Mouse (Mus musculus) cerebellum, postnatal 14 days (tissue): ENCODE data around the gene Fndc3b.

Experiments used
- DNase-seq, 2 experiments: peaks; one replicate each; pipeline ENCODE4 v3.0.0; 2021; ENCODE audit warnings: mixed read lengths in 2 of 2

Gene Fndc3b

DNA sequence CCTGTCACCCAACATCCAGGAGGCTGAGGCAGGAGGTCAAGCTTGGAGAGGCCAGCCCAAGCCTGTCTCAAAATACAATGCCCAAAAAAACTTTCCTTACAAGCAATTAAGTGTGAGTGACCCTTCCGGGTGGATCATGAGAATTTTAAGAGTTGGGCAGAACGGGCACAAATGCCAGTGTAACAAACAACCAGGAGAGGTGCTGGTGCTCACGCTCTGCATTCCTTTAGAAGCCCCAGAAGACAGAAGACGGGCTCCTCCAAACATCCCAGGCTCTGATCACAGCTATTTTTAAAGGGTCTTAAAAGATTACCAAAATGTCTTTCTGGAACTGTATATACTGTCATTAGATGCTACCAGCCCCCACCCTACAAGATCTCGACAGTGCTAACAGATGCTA is 2.5 kb downstream of the Fndc3b start:
- no peak for DNase-seq

DNA sequence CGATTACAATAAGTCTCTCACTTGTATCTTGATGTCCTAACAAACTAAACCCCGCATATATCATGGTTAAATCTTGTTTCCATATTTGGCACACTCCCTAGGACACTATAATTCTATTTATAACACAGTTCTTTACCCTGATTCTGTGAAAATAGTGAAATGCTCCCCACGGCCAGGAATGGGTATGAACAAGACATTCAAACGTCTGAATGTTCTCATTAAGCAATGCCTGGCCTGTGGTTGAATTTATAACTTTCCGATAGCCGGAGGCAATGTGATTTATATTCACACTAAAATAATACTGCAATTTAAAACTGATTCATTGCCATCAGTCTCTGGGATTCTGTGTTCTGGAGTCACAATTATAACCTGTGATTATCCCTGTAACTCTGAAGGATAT is 5.3 kb downstream of the Fndc3b start:
- no peak for DNase-seq

DNA sequence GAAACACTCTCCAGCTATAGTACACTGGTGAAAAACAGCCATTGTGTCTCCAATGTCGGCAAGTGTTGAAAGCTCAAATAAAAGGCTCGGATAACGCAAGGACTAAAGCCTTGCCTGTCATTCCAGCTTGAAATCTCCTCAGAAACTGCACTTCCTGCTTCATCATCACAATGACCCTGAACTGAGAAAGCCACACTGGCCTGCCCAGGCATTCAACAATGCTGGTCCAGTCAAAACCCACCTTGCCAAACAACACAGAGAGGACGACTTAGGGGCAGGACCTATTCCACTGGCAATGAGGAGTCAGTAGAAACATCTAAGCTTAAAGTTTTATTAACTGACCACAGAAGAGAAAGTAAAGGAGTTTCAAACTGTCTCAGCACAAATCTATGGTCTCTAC is 6.1 kb downstream of the Fndc3b start:
- DNase-seq = no peak

DNA sequence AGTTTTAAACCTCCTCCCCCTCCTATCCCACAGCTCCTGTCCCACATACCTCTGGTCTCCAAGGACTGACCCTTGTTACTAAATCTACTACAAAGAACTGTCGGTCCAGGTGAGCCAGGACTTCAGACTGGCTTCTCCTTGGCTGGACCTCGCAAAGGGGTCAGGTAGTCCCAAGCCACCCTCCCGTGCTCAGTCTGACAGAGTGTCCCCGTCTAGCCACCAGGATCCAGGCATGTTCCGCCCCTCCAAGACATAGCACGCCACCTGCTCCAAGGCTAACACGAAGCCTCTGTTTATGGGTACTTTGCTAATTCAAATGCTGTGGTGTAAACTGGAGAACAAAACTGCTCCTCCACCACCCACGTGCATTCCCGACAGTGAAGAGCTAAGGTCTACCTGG is 6.5 kb downstream of the Fndc3b start:
- DNase-seq = no peak

DNA sequence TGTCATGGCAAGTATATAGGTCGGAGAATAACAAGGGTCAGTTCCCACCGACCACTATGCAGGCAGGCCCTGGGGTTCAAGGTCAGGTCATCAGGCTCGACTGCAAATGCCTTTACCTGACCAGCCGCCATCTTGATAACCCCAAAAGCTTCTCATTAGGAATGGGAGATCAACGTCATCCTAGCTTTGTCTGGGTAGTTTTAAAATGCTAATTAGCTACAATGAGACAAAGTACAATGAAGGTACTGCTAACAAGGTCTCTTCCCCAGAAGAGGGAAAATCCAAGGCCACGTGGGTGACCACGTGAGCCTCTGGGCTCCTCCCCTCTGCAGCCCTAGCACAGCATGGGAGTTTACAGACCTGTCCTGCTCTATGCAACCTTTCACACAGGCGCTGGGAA is 7.6 kb downstream of the Fndc3b start:
- DNase-seq = no peak

DNA sequence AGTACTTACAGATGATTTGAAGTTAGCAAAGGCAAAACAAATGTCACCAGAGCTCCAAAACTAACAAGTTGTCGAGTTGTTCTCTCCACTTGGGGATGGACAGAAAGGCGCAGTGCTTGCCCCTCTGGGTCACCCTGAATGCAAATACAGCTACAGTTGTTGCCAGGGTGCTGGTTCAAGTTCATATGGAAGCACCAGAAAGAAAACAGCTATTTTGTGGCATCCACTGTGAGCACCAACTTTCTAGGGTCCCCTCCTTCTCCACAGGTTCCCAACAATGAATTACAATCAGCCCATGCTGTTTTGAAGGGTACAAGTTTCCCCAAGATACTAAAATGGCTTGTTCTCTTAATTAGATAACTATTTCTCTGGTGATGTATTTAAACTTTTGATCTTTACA is 8.0 kb downstream of the Fndc3b start:
- no peak for DNase-seq

DNA sequence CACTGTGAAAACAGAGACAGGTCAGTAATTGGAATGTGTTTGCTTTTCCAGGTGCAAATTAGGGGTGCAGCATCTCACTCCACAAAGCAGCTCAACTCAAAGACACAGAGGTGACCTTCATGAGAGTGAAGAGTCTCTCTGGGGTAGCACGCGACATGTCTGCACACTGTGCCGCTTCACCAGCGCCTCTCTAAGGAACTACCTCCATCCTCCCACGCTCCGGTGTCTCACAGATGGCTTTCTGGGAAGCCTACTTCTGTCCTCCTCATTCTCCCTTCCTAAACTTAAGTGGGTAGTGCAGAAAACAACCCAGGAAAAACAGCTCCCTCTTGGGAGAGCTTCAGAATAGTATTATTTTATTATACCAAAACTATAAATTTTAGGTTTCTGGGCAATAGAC is 12.4 kb downstream of the Fndc3b start:
- DNase-seq = no peak

DNA sequence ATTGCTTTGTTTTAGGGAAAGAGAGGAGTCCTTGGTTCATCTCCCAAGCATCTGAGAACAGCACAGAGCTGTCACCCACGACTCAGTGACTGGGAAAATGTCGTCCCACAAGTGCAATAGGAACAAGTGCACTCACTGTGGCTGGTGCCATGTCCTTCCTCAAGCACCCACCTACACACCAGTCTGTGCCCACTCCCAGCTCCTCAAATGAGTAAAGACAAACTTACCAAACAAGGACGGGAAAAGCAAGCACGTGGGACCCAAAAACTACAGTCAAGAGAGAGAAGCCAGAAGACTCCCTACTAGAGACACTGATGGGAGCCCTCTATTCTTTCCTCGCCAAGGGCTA is 14.7 kb downstream of the Fndc3b start:
- DNase-seq = no peak

DNA sequence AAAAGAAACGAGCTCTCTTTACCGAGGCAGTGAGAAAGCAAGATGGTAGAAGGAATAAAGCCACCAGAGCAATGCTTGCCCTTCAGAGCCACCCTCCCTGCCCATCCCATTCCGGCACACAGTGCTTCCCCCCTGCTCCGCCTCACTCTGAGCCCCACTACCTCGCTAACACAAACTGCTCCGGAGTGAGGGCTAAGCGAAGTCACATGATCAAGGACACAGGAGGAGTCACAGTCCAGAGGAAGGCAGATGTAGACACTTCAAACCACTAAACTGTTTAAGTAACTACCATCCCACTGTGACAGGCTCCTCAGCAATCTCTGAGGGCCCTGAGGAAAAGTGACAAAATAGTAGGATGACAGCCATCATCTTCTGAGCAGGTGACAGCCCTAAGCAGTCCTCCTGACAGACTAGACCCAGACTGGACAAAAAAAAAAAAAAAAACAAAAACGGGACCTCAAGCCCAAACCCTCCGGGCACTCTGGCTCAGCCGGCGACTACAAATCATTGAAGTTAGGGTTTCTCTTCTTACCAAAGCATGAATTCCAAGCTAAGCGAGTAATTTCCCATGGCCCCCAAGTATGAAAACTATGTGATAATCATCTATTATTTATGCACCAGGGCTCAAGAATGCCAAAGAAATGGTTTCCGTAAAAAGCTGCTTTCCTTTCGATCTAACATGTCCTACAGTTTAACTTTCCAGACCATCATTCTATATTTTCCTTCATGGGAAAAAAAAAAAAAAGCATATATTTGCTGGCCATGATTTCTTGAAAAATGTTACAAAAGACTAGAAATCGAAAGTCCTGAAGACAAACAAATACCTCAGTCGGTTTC is 15.3 kb downstream of the Fndc3b start:
- DNase-seq = no peak

DNA sequence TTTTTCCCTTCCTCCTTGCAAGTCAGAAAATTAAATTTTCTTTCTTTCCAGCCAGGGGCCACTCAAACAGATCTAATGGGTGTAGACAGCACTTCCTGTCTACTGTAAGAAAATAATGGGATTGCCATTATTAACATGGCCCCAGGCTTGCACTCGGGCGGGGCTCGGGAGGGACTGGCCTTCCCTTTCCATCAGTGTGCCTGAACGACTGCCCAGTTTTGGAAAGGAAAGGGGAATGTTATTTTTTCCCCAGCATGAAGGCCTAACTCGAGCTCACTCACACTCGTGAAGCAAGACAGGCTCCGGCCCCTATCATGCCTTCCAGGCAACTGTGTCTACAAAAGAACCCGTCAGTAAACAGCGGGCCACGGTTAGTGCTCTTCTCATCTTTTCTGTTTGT is 16.5 kb downstream of the Fndc3b start:
- no peak for DNase-seq

DNA sequence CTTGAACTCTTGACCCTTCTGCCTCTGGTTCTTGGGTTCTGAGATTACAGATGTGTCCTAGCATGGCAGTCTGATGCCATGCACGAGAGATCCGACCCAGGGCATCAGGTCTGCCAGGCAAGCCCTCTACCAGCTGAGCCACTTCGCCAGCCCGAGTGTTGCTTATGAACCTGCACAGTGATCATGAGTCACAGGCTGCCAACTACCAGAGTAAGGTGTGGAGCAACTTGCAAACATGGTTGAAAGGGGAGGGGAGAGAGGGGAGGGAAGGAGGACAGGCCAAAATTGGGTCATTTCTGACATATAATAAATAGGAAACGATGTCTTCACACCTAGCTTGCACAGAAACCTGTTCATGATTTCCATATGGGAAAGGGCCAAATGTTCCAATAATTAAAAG is 17.0 kb downstream of the Fndc3b start:
- DNase-seq = no peak

DNA sequence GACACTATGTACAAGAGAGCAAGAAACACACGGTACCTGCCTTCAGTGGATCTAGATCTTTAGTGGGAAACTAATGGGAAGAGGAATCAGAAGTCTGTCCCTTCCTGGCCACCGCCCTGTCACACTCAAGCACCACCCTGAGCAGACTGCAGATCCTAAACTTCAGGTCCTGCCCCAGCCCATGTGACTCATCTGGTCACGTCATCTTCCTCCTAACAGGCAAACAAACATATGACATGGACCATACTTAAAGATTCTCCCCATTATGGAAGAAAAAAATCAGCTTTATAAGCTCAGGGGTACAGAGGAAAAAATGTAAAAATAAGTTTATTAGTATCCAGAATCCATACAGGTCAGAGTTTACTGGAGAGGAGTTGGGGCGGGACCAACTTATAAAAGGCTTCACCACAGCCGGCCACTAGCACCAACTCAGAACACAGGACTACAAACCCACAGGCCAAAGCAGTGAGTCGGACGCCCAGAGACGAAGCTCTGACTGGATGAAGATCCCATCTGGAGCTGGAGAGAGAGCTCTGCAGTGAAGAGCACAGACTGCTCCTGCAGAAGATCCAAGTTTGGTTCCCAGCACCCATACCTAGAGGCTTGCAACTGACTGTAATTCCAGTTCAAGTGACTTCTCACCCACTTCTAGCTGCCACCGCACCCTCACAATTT is 19.5 kb downstream of the Fndc3b start:
- peak in 1 of 2 experiments; percentile 29 for DNase-seq

DNA sequence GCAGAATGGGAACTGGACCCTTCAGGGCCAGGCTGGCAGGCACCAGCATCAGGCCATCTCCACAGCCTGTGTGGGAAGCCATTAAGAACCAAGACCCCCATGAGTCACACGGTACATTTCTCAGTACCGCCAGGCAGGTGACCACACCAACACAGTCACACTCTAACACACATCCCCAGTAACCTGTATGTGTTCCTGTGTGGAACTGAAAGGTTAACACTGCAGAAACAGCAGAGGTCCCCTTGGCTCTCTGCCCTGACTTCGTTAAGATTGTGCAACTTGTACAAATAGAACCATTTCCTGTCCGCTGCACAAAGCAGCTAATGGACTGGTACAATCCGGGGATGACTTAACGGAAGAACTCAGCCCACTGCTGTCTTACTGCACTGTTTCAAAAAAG is 21.1 kb downstream of the Fndc3b start:
- peak; percentile 67 to 72 for DNase-seq

DNA sequence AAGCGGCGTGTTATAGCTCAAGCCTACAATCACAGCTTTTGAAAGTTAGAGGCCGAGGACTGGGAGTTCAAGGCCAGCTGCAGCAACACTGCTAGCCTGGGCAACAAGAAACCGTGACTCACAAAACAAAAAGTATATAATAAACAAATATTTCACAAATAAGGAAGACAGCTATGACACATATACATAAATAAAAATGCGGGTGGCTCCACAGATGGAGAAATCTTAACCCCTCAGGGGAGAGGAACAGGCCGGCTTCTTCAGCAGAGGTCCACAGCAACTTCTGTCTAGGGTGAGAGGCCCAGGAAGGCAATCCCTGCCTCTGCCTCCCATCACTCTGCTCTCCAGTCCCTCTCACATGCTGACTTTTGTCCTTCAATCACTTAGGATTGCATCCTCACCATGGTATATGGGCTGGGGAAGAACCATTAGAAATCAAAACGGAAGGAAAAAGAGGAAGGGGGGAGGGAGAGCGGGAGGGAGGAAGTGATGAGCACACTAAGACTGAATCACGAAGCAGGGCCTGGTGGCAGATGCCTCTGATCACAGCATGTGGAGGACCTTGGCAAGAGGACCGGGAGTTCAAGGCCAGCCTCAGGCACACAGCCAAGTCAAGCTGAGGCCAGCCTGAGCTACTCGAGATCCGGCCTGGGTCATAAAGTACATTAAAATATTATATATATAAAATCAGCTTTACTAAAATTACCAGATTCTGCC is 21.8 kb downstream of the Fndc3b start:
- DNase-seq = peak; percentile 97

DNA sequence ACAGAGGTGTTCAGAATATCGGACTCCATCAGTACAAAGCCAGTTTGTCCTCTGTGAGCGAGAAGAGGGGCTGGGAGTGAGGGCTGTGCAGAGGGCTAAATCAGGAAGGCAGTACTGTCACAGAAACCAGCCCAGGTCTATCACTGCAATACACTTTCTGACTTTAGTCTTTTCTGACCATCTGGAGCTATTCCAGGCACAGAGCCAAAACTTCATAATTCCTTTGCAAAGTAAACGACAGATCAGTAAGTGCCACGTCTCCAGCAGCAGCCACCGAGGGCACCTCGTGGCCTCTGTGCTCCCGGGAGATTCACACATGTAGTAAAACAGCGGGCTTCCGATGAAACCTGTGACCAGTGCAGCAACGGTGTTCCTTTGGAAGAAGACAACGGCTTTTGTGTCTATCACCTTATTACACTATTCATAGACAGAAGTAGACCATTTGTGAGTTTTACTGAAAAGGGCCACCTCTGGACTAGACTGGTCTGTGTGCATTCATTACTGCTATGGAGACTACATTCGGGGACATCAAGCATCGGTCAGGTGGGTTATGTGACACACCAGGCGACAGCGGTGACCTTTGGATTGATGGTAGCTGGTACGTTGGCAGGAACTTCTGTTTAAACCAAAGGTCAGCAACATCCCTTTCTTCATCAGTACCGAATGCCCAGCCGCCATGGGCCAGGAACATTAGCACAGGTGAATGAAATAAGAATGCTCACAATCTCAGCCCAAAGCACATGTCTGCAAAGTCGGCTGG is 24.2 kb downstream of the Fndc3b start:
- peak in 1 of 2 experiments; percentile 38 for DNase-seq

DNA sequence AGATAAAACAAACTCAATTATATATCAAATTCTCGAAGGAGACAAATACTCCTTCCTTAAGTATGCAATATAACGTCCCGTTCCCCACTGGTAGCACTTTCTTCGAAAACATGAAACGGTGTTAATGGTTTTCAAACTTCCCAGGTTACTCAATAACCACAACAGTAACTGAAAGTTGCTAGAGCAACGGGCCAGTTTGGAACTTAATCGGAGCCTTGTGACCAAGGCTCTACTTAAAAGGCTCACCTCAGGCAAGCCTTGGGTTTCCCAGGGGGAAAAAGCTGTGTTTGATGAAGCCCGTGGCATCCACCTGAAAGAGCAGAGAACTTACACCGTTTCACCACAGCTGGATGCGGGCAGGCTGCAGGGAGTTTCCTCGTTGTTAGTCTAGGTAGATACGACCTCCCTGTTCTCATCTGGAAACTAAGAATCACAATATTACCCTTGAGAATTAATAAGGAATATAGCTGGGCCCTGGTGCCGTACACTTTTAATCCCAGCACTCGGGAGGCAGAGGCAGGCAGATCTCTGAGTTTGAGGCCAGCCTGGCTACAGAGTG is 25.4 kb downstream of the Fndc3b start:
- no peak for DNase-seq

DNA sequence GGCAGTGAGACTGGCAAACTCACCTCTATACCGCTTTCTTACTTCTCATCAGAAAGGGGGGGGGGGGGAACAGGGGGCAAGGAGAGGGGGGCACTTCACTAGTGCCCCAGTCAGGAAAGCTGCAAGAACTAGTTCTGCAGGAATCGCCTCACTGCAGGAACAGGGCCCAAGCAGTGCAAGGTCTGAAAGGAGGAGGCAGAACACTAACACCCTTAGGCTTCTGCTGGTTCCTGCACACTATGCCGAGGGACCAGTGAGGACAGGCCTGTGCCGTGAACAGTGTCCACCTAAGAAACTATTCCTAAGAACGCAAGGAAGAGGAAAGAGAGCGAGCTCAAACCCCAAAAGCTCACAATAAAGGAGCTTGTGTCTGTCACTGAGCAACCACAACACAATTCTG is 26.0 kb downstream of the Fndc3b start:
- no peak for DNase-seq

DNA sequence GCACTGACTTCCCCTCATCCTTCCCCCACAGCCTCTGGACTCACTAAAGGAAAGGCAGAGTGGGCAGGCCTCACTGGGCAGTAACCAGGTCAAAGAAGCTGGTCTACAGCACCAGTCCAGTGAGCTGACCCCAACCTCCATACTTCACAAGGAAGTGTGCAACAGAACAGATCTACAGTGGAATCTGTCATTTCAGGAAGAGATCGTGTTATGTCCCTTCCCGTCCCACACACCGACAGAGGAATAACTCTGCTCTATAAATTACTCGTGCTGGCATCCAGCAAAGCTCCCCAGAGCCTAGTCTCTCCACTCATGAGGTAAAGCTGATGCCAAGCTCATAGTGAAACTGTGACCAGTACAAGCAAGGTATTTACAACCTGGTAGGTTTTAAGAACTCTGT is 27.7 kb downstream of the Fndc3b start:
- DNase-seq = no peak

DNA sequence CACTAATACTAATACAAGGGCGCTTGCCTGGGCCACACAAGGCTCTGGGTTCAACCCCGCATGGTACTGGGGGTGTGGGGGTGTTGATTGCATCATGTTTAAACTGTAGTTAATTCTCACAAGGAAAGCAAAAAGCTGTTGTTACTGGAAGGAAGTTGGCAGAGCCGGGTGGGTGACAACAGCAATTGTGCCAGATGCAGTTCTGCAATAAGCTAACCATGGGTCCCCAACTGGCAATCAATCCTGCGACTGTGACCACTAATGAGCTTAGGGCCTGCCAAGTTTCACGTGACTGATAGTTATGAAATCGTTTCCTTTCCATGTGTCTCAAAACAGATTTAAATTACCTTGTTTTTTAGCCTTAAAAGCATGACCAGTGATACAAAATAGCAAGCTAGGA is 33.5 kb downstream of the Fndc3b start:
- DNase-seq = no peak

DNA sequence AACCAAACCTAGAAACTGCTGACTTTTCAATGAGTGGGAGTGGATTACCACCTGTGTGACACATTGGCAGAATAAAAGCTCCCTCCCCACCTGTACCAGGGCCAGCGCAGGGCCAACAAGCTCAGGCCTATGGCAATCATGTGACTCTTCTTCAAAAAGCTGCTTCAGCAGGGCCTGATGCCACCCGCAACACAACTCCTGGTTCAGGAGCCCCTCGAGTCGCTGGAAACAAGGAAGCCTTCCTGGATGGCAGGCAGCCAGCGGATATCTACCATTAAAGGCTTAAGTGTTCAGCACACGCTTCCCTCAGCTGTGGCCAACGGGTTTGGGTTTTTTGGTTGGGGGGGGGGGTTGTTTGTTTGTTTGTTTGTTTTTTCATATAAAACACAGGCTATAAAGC is 37.4 kb downstream of the Fndc3b start:
- peak in 1 of 2 experiments; percentile 40 for DNase-seq

DNA sequence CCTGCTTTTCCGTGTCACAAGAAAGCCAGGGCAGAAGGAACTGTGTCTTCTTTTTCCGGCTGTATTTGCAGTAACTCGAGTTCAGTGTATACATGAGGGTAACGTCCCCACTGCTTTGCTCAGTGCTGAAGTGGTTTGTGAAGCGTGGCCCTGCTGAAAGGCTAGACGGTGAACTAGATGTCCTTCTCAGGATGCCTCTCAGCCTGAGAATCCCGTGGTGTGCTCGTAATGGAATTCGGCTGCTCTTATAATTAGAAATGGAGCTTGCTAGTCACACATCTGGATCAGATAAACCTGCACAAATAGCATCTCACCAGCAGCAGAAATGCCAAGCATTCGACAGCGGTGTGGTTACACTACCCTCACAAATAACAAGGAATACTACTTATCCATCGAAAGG is 40.7 kb downstream of the Fndc3b start:
- DNase-seq = no peak

DNA sequence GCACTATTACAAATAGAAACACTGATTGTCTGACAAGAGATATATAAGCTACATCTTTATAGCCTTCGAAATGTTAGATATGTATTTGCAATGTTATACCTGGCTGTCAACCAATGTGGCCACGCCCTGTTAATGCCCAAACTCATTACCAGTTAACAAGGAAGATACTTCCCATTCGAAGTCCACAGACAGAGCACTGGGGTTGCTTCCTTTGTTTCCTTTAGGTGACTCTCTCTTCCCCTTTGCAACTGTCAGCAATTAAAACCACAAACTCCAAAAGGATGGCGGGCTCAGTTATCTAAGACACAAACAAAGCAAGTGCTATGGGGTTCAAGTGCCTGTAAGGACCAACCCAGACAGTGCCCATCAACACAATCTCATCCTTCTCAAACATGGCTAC is 43.8 kb downstream of the Fndc3b start:
- no peak for DNase-seq

DNA sequence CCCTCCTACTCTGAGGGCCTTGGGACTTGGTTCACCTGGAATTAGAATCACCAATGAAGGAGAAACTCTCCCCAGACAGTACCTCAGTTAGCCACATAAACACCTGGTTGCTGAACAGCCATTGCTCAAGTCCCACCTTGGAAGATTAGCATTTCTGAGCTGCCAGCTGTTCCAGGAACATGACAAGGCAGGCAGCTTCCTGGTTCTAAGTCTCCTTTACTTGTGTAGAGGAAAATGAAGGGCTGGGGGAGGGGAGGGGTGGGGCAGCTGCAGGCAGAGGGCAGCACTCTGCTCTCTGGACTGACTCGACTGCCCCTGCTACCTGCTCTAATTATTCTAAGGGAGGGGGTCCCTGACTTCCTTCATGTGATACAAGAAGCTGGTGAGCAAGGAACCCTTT is 45.8 kb downstream of the Fndc3b start:
- no peak for DNase-seq
